Mouse (Mus musculus) heart, embryonic 13.5 days (tissue): ENCODE measurements around the gene Cln5. TPM values are rescaled to one million over a fixed set of nuclear protein-coding genes. Genes with fewer than 3 reads are reported as not detected.

Source experiments
- ATAC-seq: fragments of 200-750 bp; cut with Nextera tagmentation; 2 replicates; pipeline ENCODE4 v1.8.0; 2017; ENCODE audit warnings: moderate TSS enrichment; ENCODE audit not compliant: insufficient number of reproducible peaks, low FRiP score, low TSS enrichment; ENCODE audit errors: extremely low read depth
- H3K27ac ChIP-seq: fragments of 300-500 bp; sonication (generic); replicated peaks from 2 replicates; pipeline ENCODE4 v1.5.1; 2015; ENCODE audit warnings: moderate library complexity, mild to moderate bottlenecking, inconsistent platforms
- H3K27me3 ChIP-seq: fragments of 300-500 bp; sonication (generic); replicated peaks from 2 replicates; pipeline ENCODE4 v1.6.1; 2015; ENCODE audit warnings: mild to moderate bottlenecking, inconsistent platforms
- H3K36me3 ChIP-seq: fragments of 300-500 bp; sonication (generic); 2 replicates; pipeline ENCODE4 v1.6.1; 2015; ENCODE audit warnings: mild to moderate bottlenecking, inconsistent platforms
- H3K4me1 ChIP-seq: fragments of 300-500 bp; sonication (generic); 2 replicates; pipeline ENCODE4 v1.6.1; 2015; ENCODE audit warnings: inconsistent platforms
- H3K4me2 ChIP-seq: fragments of 300-500 bp; sonication (generic); 2 replicates; pipeline ENCODE4 v1.6.1; 2015; ENCODE audit warnings: inconsistent platforms, mild to moderate bottlenecking, moderate library complexity
- H3K4me3 ChIP-seq: fragments of 300-500 bp; sonication (generic); 2 replicates; pipeline ENCODE4 v1.5.1; 2015; ENCODE audit warnings: moderate library complexity, mild to moderate bottlenecking, inconsistent platforms
- H3K9ac ChIP-seq: fragments of 300-500 bp; sonication (generic); 2 replicates; pipeline ENCODE4 v1.6.1; 2015; ENCODE audit warnings: inconsistent platforms, mild to moderate bottlenecking, moderate library complexity
- H3K9me3 ChIP-seq: fragments of 300-500 bp; sonication (generic); 2 replicates; pipeline ENCODE4 v1.6.1; 2016; ENCODE audit warnings: inconsistent platforms
- WGBS: fragments of 180-500 bp; shearing (Covaris S2); methylation state at CpG from one replicate; pipeline ENCODE4 v1.1.7; 2015; ENCODE audit warnings: mixed read lengths; 5-methylcytosine and 5-hydroxymethylcytosine counted together
- polyA plus RNA-seq: library from polyadenylated mRNA; unstranded; fragments of >200 nt; fragmentation: Nextera tagmentation; extraction: Ambion mirVana; gene quantifications from 2 replicates; pipeline ENCODE4 v1.2.1, GENCODE M21; 2015

Gene Cln5
- polyA plus RNA-seq, 1 experiment from 2014 or later = 24.6 TPM

GRCm38 (mm10) chr14:103125756-103126155, 55.7 kb downstream of the Cln5 start:
- H3K27ac ChIP-seq = no peak overlapping the region
- no peaks in the 10 kb centered on the region for H3K27me3 ChIP-seq
- H3K9me3 ChIP-seq = no peaks in the 10 kb centered on the region
- 81% methylated on average over 6 of the region's 6 CpGs for WGBS
- H3K9ac ChIP-seq = no peak overlapping the region
- no peaks in the 10 kb centered on the region for H3K4me1 ChIP-seq
- ATAC-seq = no peak
- H3K4me2 ChIP-seq = no peak overlapping the region
- H3K36me3 ChIP-seq = peaks cover 77% of the 10 kb centered on the region
- no peak overlapping the region for H3K4me3 ChIP-seq

Other genes starting within 250 kb of the Cln5 start
- gene Kctd12, start 87.6 kb upstream of the Cln5 start, polyA plus RNA-seq = 3.8 and 6.9 TPM in 2 replicates
- gene Acod1, start 23.2 kb upstream of the Cln5 start, polyA plus RNA-seq = 0.13 TPM in 1 of 2 replicates, not detected in the other
- gene Fbxl3, start 29.4 kb downstream of the Cln5 start, polyA plus RNA-seq = 18.0 and 18.8 TPM in 2 replicates